Mouse (Mus musculus): ENCODE measurements at regions not wholly inside any gene's neighbourhood (a gene's known extent, or its start where the extent isn't known, plus 50 kb on each side); places are given as distances from the start of the nearest gene placed in this dataset.

DNA sequence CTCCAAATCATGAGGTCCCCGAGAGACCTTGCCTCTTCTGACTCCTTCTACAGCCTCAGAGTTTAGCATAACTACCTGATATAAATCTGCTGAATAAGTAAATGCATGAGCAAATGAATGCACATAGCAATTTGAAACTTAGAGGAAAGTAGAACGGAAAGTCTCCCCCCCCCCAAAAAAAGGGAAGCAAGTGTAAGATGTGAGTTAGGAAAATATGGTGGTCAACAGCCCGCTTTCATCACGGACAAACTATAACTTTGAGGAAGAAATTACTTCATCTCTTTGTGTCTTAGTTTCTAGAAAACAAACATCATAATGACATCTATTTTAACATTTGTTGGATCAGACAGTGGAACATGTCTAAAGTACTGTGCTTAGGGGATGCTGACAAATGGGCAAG lies 77.4 kb upstream of the Etaa1 start:
- 82% methylated on average over 4 of the region's 4 CpGs for WGBS
- DNase-seq: no peak
- no peak overlapping the region for H3K4me3 ChIP-seq (replicated peaks; ENCODE audit: extremely low read depth, low read depth, low read length)
- TF ChIP-seq CTCF (IDR thresholded peaks at IDR 0.05; ENCODE audit: insufficient read depth, low read length): no peak
- TF ChIP-seq POLR2A (IDR thresholded peaks at IDR 0.05; ENCODE audit: borderline replicate concordance, extremely low read depth, low read depth, low read length): no peak
- H3K4me1 ChIP-seq (ENCODE audit: control insufficient read depth, insufficient read depth, low read length): no peaks in the 10 kb centered on the region

DNA sequence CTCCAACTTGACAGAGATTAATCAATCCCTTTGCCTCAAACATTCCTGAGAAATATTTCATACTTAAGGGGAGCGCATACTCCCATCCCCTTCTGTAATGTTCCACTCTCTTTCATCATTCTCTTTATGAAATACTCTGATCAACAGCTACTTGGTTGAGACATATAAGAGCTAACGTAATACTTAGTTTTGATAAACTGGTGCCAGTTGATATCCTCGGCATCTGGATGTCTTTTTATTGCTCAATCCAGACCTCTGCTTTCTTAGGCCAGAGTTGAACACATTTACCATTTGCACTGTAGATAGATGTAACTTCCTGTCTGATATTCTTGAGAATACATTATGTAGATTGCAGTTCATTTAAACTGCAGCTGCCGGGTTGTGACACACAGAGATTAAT lies 68.4 kb upstream of the Etaa1 start:
- WGBS: 66% methylated on average over 4 of the region's 4 CpGs

DNA sequence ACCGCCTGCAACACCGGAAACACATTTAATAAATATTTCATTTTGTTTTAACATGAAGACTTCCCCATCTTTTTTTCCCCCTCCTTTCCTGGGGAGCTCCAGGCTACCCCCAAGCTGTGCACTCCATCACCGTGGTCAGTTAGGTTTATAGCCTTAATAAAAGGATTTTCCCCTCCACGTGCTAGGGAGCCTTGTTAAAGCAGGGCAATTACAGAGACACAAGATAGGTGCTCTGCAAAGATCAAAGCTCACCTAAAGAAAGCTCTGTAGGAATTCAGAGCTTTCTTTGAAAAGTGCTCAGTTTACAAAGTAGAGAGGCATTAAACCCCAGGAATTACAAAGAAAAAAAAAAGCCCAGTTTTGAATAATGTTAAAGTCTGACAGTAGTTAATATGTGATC lies 61.6 kb upstream of the Etaa1 start:
- no peaks in the 10 kb centered on the region for H3K4me1 ChIP-seq (ENCODE audit: control insufficient read depth, insufficient read depth, low read length)
- H3K4me3 ChIP-seq (replicated peaks; ENCODE audit: extremely low read depth, low read depth, low read length): no peak overlapping the region
- TF ChIP-seq POLR2A (IDR thresholded peaks at IDR 0.05; ENCODE audit: borderline replicate concordance, extremely low read depth, low read depth, low read length): no peak
- no peak for TF ChIP-seq CTCF (IDR thresholded peaks at IDR 0.05; ENCODE audit: insufficient read depth, low read length)
- 49% methylated on average over 4 of the region's 4 CpGs for WGBS
- DNase-seq: no peak

More for the DNA sequence above, 68.4 kb upstream of the Etaa1 start:
- TF ChIP-seq POLR2A (IDR thresholded peaks at IDR 0.05; ENCODE audit: borderline replicate concordance, extremely low read depth, low read depth, low read length) (no peak), CTCF (IDR thresholded peaks at IDR 0.05; ENCODE audit: insufficient read depth, low read length) (no peak)
- Histone ChIP-seq H3K4me3 (replicated peaks; ENCODE audit: extremely low read depth, low read depth, low read length) (no peak overlapping the region), H3K4me1 (ENCODE audit: control insufficient read depth, insufficient read depth, low read length) (no peaks in the 10 kb centered on the region)
- no peak for DNase-seq

DNA sequence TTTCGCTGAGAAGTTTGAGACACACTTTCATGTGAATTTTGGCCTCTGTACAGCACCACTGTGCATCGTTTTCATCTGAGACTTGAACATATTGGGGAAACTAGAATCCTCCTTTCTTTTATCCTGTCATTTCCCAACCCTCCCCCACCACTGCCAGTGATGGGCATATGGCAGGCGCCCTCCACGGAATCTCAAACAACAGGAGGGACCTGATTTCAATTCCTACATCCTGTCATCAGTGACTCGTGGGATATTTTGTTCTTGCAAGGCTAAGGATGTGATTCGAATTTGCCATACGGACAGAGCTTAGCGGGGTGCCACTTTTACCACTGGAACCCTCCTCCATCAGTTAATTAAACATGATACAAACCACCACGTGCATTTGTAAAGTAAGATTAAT lies 60.9 kb upstream of the Etaa1 start:
- Histone ChIP-seq H3K4me3 (replicated peaks; ENCODE audit: extremely low read depth, low read depth, low read length) (no peak overlapping the region), H3K4me1 (ENCODE audit: control insufficient read depth, insufficient read depth, low read length) (no peaks in the 10 kb centered on the region)
- WGBS: 37% methylated on average over 9 of the region's 9 CpGs
- no peak for TF ChIP-seq POLR2A (IDR thresholded peaks at IDR 0.05; ENCODE audit: borderline replicate concordance, extremely low read depth, low read depth, low read length)
- TF ChIP-seq CTCF (IDR thresholded peaks at IDR 0.05; ENCODE audit: insufficient read depth, low read length): no peak
- no peak for DNase-seq

DNA sequence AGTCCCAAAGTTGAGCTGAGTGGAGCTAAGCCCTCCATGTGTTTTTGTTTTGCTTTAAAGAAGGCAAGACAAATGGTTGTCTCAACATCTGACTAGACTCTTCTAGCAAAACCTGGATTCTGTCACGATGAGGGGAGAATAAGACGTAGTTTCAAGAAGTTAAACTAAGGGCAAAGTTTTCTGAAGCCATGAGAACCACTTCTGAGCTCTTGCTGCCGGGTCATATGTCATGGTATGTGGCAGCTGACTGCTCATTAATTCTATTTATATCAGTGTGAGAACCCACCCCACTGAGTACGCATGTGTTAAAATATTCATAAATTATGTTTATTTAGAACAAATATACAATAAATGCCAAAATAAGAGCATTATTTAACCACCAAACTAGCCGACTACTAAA lies 58.4 kb upstream of the Etaa1 start:
- Histone ChIP-seq H3K4me3 (replicated peaks; ENCODE audit: extremely low read depth, low read depth, low read length) (no peak overlapping the region), H3K4me1 (ENCODE audit: control insufficient read depth, insufficient read depth, low read length) (no peaks in the 10 kb centered on the region)
- DNase-seq: no peak
- TF ChIP-seq POLR2A (IDR thresholded peaks at IDR 0.05; ENCODE audit: borderline replicate concordance, extremely low read depth, low read depth, low read length): no peak
- TF ChIP-seq CTCF (IDR thresholded peaks at IDR 0.05; ENCODE audit: insufficient read depth, low read length): no peak
- WGBS: 70% methylated on average over 5 of the region's 5 CpGs

DNA sequence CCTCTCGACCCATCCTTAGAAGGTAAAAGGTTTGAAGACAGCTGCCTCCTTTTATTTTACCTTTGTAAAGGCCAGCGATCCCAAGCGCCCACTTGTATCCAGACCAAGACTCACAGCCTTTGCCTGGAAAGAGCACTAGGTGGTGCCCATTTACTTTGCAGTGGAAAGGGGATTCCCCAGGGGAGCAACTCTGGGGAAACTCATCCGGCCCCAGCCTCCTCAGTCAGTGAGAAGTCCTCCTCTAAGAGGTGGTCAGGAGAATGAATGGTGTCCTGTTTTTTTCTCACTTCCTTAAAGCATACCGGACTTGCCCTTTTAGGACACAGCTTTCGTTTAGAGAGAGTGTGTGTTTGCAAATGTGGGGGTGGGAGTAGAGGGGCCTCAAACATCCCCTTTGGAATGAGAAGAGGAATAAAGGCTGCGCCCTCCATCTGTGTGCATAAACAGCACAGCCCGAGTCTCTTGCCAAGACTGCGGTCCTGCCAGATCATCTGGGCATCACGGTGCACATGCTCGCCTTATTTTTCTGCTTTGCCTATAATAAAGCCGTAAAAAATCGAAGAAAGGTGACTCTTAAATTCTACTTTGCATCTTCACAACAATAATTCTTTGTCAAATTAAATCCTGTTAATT lies 57.5 kb upstream of the Etaa1 start:
- TF ChIP-seq POLR2A (IDR thresholded peaks at IDR 0.05; ENCODE audit: borderline replicate concordance, extremely low read depth, low read depth, low read length) (no peak), CTCF (IDR thresholded peaks at IDR 0.05; ENCODE audit: insufficient read depth, low read length) (peak; percentile 46)
- H3K4me1 ChIP-seq (ENCODE audit: control insufficient read depth, insufficient read depth, low read length): no peaks in the 10 kb centered on the region
- 8% methylated on average over 13 of the region's 13 CpGs for WGBS
- H3K4me3 ChIP-seq (replicated peaks; ENCODE audit: extremely low read depth, low read depth, low read length): no peak overlapping the region
- peak; percentile 7 for DNase-seq

DNA sequence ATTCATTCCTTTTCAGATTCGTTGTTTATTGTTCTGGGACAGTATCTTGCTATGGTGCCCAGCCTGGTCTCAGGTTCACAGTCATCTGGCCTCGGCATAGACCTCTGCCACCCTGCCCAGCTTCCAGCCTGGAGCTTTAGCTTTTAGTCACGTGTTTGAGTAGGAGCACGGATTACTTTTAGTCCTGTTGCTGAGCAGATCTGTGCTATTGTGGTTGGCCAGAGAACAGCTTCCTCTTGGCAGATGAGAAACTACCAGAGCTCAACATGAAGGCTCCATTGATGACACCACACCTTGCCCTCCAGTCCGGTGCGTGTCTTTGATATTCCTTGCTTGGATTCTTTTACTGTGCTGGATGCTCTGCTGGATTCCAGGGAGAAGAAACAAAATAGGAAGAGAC lies 54.5 kb upstream of the Etaa1 start:
- 88% methylated on average over 6 of the region's 6 CpGs for WGBS
- Histone ChIP-seq H3K4me1 (ENCODE audit: control insufficient read depth, insufficient read depth, low read length) (no peaks in the 10 kb centered on the region), H3K4me3 (replicated peaks; ENCODE audit: extremely low read depth, low read depth, low read length) (no peak overlapping the region)
- no peak for DNase-seq
- TF ChIP-seq CTCF (IDR thresholded peaks at IDR 0.05; ENCODE audit: insufficient read depth, low read length) (no peak), POLR2A (IDR thresholded peaks at IDR 0.05; ENCODE audit: borderline replicate concordance, extremely low read depth, low read depth, low read length) (no peak)

All from lung, adult 2 months (tissue).